Mouse (Mus musculus) adrenal gland, adult 18-20 months (tissue): ENCODE results near the gene Akap11. TPM values are rescaled to one million over a fixed set of nuclear protein-coding genes. Genes with fewer than 3 reads are reported as not detected.

Experiments used
- DNase-seq, 2 experiments: peaks; one replicate each; pipeline ENCODE4 v3.0.0; 2021 to 2022; ENCODE audit warnings: low spot score in 2 of 2
- total RNA-seq, 2 experiments: library from RNA; stranded (reverse); gene quantifications; 1 replicate in 1 of 2; 2 replicates in 1 of 2; pipeline ENCODE4 v1.2.3; 2021

Akap11 gene
- total RNA-seq, 2 experiments from 2014 or later: 37.1 to 46.8 TPM

GRCm38 (mm10) chr14:78528461-78529425 is 7.9 kb downstream of the Akap11 start:
- DNase-seq: no peak

- DNase-seq: no peak
Observed at GRCm38 (mm10) chr14:78526907-78527306, 9.7 kb downstream of the Akap11 start.

- DNase-seq: no peak
Observed at GRCm38 (mm10) chr14:78526475-78526874, 10.1 kb downstream of the Akap11 start.

- DNase-seq: no peak
Observed at GRCm38 (mm10) chr14:78525611-78526457, 10.8 kb downstream of the Akap11 start.

- no peak for DNase-seq
Observed at GRCm38 (mm10) chr14:78525059-78525458, 11.5 kb downstream of the Akap11 start.

GRCm38 (mm10) chr14:78510713-78511112 is 25.9 kb downstream of the Akap11 start:
- no peak for DNase-seq

- no peak for DNase-seq
Observed at GRCm38 (mm10) chr14:78509791-78510190, 26.8 kb downstream of the Akap11 start.

- no peak for DNase-seq
Observed at GRCm38 (mm10) chr14:78500578-78500977, 36.0 kb downstream of the Akap11 start.

GRCm38 (mm10) chr14:78496691-78497090 is 39.9 kb downstream of the Akap11 start:
- DNase-seq: no peak

- DNase-seq: no peak
Observed at GRCm38 (mm10) chr14:78495241-78495640, 41.4 kb downstream of the Akap11 start.

- DNase-seq: no peak
Observed at GRCm38 (mm10) chr14:78492602-78493001, 44.0 kb downstream of the Akap11 start.

- no peak for DNase-seq
Observed at GRCm38 (mm10) chr14:78491432-78491831, 45.2 kb downstream of the Akap11 start.

- peak; percentile 29 to 33 for DNase-seq
Observed at GRCm38 (mm10) chr14:78482385-78483231, 54.0 kb downstream of the Akap11 start.

GRCm38 (mm10) chr14:78474058-78474457 is 62.5 kb downstream of the Akap11 start:
- no peak for DNase-seq

GRCm38 (mm10) chr14:78470714-78471113 is 65.9 kb downstream of the Akap11 start:
- DNase-seq: no peak

- DNase-seq: no peak
Observed at GRCm38 (mm10) chr14:78468991-78469390, 67.6 kb downstream of the Akap11 start.

GRCm38 (mm10) chr14:78467994-78468393 is 68.6 kb downstream of the Akap11 start:
- no peak for DNase-seq

- DNase-seq: no peak
Observed at GRCm38 (mm10) chr14:78464353-78464752, 72.3 kb downstream of the Akap11 start.

GRCm38 (mm10) chr14:78459121-78459520 is 77.5 kb downstream of the Akap11 start:
- DNase-seq: no peak

GRCm38 (mm10) chr14:78458705-78459104 is 77.9 kb downstream of the Akap11 start:
- no peak for DNase-seq

- DNase-seq: no peak
Observed at GRCm38 (mm10) chr14:78454970-78455369, 81.6 kb downstream of the Akap11 start.
